Mouse (Mus musculus): Measurements from ENCODE around the gene Zfp575.

- TF ChIP-seq CTCF (IDR thresholded peaks at IDR 0.05; ENCODE audit: low read depth, low read length) (no peak), TAL1 (conservative IDR thresholded peaks at IDR 0.05; ENCODE audit: low read depth, low read length) (no peak), POLR2AphosphoS5 (IDR thresholded peaks at IDR 0.05; ENCODE audit: insufficient replicate concordance, low read depth, low read length) (no peak)
Measured at GRCm38 (mm10) chr7:24574224-24574796, 13.1 kb downstream of the Zfp575 start.
